Mouse (Mus musculus): ENCODE results near the gene Hras.

Hras gene

GRCm38 (mm10) chr7:141213605-141214235 lies 19.9 kb upstream of the Hras start, which contains the start of gene Lmntd2:
Gene Lmntd2 (minus strand): TSS chr7:141214080.
- DNase-seq, result no peak

GRCm38 (mm10) chr7:141213133-141213532 lies 19.3 kb upstream of the Hras start:
- DNase-seq, result no peak

GRCm38 (mm10) chr7:141210606-141211131 lies 16.9 kb upstream of the Hras start:
- no peak for DNase-seq

- DNase-seq, result no peak
Measured at GRCm38 (mm10) chr7:141210137-141210536, 16.3 kb upstream of the Hras start.

- no peak for DNase-seq
Measured at GRCm38 (mm10) chr7:141209526-141209925, 15.7 kb upstream of the Hras start.

- no peak for DNase-seq
Measured at GRCm38 (mm10) chr7:141206182-141206937, 12.6 kb upstream of the Hras start.

- no peak for DNase-seq
Measured at GRCm38 (mm10) chr7:141205504-141205903, 11.7 kb upstream of the Hras start.

GRCm38 (mm10) chr7:141204546-141204945 lies 10.7 kb upstream of the Hras start:
- DNase-seq, result no peak

GRCm38 (mm10) chr7:141198121-141198520 lies 4.3 kb upstream of the Hras start:
- DNase-seq, result no peak

GRCm38 (mm10) chr7:141196619-141197282 lies 2.9 kb upstream of the Hras start:
- DNase-seq, result no peak

- no peak for DNase-seq
Measured at GRCm38 (mm10) chr7:141195754-141196153, 1.9 kb upstream of the Hras start.

- DNase-seq, result peak; percentile 96
Measured at GRCm38 (mm10) chr7:141194830-141195229, 1.0 kb upstream of the Hras start.

- no peak for DNase-seq
Measured at GRCm38 (mm10) chr7:141194409-141194808, 604 bp upstream of the Hras start.

- DNase-seq, result peak; percentile 56
Measured at GRCm38 (mm10) chr7:141193348-141193856, 403 bp downstream of the Hras start.

GRCm38 (mm10) chr7:141192776-141193347 lies 943 bp downstream of the Hras start:
- no peak for DNase-seq

GRCm38 (mm10) chr7:141191796-141192685 lies 1.8 kb downstream of the Hras start:
- DNase-seq, result no peak

- no peak for DNase-seq
Measured at GRCm38 (mm10) chr7:141191036-141191435, 2.8 kb downstream of the Hras start.

GRCm38 (mm10) chr7:141190220-141190619 lies 3.6 kb downstream of the Hras start:
- DNase-seq, result no peak

GRCm38 (mm10) chr7:141188733-141189132 lies 5.1 kb downstream of the Hras start:
- DNase-seq, result no peak

- DNase-seq, result no peak
Measured at GRCm38 (mm10) chr7:141188194-141188593, 5.6 kb downstream of the Hras start.

GRCm38 (mm10) chr7:141176173-141176572 lies 17.6 kb downstream of the Hras start:
- DNase-seq, result peak; percentile 88

- no peak for DNase-seq
Measured at GRCm38 (mm10) chr7:141175068-141175467, 18.7 kb downstream of the Hras start.

Data from thymus, postnatal 14 days (tissue).